Mouse (Mus musculus) adrenal gland, adult 18-20 months (tissue): Measurements from ENCODE around the gene Nol4l. TPM values are rescaled to one million over a fixed set of nuclear protein-coding genes. Genes with fewer than 3 reads are reported as not detected.

Experiments used
- total RNA-seq, 2 experiments: library from RNA; stranded (reverse); gene quantifications; 1 replicate in 1 of 2; 2 replicates in 1 of 2; pipeline ENCODE4 v1.2.3; 2021

Gene Nol4l
- total RNA-seq, 2 experiments from 2014 or later = 9.4 to 13.2 TPM

Other genes starting within 250 kb of the Nol4l start
- gene Kif3b, start 238.6 kb downstream of the Nol4l start, total RNA-seq = 10 to 100 TPM; 21.4 to 25.3 TPM
- 10 to 100 TPM; 15.4 to 20.9 TPM for gene Asxl1, start 184.1 kb downstream of the Nol4l start, total RNA-seq
- not detected for gene 4930404H24Rik, start 37.2 kb downstream of the Nol4l start, total RNA-seq
- 10 to 100 TPM; 28.5 to 40.5 TPM for gene Commd7, start 102.8 kb upstream of the Nol4l start, total RNA-seq
- gene Dnmt3b, start 119.5 kb upstream of the Nol4l start, total RNA-seq = 1 to 10 TPM; 1.2 to 1.4 TPM
- gene Dnmt3c, start 166.7 kb upstream of the Nol4l start, total RNA-seq = not detected
- gene Mapre1, start 211.3 kb upstream of the Nol4l start, total RNA-seq = 10 to 100 TPM; 92.5 to 98.8 TPM
- gene Efcab8, start 250.0 kb upstream of the Nol4l start, total RNA-seq = under 1 TPM; 0.20 to 0.26 TPM